Mouse (Mus musculus) left cerebral cortex, adult 11 months (tissue): ENCODE data around the gene Tmem270.
"Not testable (repeated sequence)": the region's sequence is repeated elsewhere in the genome, so short reads cannot be mapped to it uniquely, and the experiment has no call there.

Source experiments
- DNase-seq: peaks from one replicate; pipeline ENCODE4 v3.0.0; 2022; ENCODE audit warnings: low spot score

Tmem270 gene

DNA sequence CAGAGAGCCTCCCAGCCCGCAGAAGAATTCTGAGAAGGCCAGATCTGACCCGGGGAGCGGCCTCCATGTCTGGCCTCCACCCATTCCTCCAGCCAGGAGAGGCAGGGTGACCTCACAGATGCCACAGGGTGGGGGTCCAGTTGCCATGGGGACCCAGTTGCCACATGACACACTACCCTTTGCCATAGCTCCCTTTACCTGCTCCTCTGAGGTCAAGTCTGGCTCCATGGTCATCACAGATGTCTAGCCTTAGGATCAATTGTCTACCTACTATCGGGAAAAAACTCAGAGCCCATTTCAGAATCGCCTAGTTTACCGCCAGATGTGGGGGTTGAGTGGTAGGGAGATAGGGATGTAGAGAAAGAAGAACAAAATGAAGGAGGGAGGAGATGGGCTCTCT, at the start of gene Tmem270:
Gene Tmem270 (minus strand): TSS at position 101 of the 400 bp plus-strand sequence.
- DNase-seq: no peak

DNA sequence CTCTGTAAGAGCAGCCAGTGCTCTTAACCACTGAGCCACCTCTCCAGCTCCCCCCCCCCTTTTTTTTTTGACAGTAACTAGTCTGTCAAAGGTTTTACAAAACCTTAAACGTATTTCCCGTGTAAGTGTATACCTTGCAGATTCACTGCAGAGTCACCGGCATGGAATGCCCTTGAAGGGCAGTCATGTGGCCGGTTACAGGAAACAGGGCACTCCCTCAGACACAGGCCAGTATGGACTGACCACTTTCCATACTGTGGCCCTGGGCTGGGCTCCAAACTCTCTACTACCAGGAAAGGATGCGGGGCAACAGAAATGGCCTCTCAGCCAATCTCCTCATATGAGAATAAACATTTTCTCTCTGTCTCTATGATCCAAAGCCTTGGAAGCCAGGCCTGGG, 49.0 kb upstream of the Tmem270 start:
- no peak for DNase-seq

DNA sequence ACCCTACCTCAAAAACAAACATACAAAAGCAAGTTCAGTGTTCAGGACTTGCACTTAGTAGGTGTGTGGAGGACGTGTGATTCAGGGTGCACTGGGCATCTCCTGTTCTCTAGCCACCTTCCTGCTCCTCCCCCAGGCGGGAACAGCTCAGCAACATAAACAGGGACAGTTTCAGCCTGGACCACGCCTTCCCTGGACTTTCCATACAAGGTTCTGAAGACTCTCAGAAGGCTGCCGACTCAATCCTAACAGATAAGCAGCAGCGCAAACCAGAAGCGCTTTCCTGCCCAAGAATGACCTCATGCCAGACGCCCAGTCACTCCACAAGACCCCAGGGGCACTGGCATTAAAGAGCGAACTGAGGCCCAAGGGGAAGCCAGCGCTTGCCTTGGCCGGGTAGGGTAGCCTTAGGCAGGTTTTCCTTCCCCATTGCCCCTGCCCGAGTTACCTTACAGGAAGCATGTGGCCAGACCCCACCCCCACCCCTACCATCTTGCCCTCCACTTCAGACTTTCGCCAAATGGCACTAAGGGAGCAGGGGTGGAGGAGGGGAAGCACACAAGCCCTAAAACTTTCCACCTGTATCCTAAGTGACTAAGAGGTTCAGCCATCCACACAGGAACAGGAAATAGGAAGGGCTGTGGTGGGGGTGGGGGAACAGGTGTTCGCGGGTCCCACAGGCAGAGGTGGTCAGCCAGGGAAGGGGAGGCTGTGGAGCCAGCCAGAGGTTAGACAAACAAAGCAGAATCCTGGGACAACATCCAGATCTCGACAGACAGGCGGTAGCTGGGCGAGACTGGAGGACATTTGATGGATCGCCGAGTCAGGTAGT, 44.7 kb upstream of the Tmem270 start:
- DNase-seq: no peak

DNA sequence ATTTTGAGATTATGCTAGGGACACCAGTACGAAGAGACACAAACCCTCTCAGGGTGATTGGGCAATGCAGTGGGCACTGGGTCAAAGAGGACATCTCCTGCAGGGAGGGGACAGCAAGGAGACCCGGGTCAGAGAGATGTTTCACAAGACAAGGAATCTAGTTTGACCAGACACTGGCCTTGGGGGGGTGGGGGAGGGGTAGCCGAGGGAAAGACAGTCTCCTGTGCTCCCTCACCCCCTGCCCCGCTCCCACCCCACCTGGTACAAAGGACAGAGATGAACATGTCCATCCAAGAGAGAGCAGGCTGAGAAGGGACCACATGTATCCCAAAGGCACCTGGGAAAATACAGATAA, 41.5 kb upstream of the Tmem270 start:
- no peak for DNase-seq

DNA sequence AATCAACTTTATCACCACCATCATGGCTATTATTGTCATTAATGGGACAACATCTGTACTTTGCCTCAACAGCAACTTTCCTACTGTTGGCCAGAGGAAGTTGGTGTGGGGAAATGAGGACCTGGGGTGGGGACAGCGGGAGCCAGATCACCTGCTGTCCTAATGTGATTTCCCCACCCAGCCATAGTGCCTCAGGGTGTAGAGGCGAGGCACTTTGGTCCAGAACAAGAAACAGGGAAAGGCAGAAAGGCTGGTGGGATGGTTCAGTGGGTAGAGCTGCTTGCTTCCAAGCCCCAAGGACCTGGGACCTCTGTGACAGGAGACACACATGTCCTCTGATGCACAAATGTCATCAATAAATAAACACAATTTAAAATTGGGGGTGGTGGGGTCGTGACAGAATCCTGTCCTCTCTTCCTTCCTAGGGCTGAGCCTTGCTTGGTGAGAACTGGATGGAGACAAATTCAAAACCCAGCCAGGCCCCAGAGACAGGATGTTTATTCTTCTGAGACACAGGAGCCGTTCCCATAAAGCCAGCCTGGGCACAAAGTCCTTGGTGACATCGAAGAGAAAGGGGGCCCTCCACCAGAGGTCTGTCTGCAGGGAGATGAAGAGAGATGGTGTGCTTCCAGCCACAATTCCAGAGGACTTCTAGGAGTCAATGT, 41.0 kb upstream of the Tmem270 start:
- no peak for DNase-seq

DNA sequence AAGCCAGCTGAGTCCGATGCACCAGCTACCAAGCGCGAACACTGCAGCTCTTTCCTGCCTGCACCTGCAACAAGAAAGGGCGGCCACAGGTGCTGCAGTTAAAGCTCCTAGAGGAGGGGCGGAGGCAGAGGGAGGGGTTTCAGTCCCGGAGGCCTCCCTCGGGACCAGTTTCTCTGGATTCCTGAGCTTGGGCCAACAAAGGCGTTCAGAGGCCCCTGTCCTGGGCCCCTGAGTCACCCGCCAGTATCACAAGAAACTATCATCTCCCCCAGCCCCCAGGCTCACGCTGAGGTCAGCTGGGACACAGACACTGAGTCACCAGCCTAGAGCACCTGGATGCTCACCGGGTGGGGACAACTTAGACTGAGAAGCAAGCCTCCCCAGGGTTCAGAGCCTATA, 40.3 kb upstream of the Tmem270 start, which contains the start of gene Cldn4:
Gene Cldn4 (minus strand): TSS at position 78 of the 399 bp plus-strand sequence.
- DNase-seq: no peak

DNA sequence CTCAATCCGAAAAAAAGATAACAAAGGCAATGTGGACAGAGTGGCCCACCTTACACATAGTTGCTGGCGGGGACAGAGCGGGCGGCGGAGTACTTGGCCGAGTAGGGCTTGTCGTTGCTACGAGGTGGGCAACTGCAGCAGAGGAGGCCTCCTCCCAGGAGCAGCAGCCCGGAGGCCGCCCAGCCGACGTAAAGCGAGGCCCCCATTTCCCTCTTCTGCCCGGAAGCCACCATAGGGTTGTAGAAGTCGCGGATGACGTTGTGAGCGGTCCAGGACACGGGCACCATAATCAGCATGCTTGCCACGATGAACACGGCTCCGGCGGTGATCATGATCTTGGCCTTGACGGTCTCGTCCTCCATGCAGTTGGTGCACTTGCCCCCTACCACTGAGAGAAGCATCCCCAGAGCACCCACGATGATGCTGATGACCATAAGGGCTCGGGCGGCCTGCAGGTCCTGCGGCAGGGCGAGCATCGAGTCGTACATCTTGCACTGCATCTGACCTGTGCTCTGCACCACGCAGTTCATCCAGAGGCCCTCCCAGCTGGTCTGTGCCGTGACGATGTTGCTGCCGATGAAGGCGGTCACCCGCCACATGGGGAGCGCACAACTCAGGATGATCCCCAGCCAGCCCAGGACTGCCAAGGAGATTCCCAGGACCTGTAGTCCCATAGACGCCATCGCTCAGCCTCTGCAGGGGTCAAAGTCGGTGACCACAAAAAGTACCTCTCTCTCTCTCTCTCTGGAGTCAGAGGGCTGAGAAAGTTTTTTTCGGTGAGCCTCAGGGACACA, 39.7 kb upstream of the Tmem270 start:
- DNase-seq: no peak

DNA sequence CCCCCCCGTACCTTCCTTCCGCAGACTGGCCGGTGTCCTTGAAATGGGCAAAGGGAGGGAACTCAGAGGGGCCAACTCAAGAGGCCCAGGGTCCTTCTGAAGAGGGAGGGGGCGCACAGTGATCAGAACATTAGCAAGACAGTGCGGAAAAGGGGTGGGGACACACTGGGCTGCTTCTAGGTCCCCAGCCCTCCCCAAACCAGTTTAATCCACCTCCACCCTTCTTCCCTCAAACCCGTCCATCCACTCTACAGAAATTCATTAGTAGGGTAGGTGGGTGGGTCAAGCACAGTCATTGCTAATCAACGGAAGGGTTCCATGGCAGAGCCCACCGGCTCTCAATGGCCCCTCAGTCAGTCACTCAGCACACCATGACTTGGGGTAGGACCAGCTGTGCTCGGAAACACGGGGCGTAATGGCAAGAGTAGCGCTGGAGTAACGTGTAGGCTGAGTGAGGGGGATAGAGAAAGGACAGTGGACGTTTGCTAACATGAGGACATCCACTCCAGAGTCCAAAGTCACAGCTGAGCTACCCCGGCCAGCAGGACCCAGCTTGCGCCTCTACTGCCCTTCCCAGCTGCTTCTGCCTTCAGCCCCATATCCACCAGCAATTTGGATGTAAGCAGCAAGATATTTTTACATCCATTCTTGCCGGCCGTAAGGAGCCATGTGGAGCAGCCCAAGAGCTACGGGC, 38.9 kb upstream of the Tmem270 start:
- no peak for DNase-seq

DNA sequence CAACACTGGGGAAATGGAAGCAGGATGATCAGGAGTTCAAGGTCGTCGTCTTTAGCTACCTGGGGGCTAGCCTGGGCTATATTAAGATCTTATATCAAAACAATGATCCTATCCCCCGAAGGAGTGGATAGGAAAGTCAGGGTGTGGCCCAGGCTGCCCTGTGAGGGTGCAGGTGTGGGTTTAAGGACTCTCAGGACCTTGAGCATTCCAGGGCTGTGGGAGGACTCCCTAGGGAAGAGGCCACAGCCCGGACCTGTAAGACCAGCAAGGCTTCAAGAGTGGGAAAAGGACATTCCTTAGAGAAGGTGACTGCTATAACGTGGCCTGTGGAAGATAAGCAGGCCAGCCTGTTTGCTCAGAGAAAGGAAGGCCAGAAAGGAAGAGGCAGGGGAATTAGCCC, 37.6 kb upstream of the Tmem270 start:
- no peak for DNase-seq

DNA sequence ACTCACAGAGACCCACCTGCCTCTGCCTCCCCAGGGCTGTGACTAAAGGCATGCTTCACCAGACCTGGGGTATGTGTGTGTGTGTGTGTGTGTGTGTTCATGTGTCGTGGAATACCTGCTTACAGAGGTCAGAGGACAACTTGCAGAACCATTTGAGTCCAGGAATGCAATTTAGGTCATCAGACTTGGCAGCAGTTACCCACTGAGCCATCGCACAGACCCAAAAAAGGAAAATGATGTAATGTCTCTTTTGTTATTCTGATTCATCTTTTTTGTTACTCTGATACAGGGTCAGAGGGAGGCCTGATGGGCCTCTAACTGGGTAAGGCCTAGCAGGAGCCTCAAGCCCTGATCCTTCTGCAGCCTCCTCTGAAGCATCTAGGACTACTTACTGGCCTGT, 36.2 kb upstream of the Tmem270 start:
- no peak for DNase-seq

DNA sequence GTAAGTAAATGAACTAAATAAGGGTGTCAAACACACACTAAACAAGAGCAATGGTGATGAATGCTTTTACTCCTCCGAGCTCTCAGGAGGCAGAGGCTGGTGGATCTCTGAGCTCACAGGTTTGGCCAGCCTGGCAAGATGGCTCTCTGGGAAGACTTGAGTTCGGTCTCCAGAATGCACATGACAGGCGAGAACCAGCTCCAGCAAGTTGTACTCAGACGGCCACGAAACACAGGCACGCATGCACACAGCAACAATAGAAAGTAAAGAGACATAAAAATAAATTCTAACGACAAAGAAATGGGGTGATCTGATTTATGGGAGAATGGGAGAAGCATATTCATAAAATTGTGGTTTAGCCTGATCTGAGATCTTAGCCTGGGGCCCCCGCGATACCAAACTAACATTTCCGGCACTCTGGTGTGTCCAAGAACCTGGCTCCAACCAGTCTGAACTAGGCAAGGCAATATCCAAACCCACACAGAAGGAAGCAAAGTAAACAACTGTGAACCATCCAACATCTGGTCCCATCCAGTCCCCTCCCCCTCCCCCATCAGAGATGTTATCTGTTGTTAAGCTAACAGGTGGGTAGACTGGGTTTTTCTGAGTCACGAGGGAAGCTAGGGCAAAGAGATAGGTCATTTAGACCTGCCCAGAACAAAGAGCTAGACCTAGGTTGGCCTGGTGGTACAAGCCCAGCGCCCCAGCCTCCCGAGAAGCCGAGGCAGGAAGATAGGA, 35.1 kb upstream of the Tmem270 start:
- no peak for DNase-seq

DNA sequence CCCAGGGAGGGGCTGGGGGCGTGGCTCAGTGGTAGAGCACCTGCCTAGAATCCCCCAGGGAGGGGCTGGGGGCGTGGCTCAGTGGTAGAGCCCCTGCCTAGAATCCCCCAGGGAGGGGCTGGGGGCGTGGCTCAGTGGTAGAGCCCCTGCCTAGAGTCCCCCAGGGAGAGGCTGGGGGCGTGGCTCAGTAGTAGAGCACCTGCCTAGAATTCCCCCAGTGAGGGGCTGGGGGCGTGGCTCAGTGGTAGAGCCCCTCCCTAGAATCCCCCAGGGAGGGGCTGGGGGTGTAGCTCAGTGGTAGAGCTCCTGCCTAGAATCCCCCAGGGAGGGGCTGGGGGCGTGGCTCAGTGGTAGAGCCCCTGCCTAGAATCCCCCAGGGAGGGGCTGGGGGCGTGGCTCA, 33.0 kb upstream of the Tmem270 start:
- not testable (repeated sequence) for DNase-seq

DNA sequence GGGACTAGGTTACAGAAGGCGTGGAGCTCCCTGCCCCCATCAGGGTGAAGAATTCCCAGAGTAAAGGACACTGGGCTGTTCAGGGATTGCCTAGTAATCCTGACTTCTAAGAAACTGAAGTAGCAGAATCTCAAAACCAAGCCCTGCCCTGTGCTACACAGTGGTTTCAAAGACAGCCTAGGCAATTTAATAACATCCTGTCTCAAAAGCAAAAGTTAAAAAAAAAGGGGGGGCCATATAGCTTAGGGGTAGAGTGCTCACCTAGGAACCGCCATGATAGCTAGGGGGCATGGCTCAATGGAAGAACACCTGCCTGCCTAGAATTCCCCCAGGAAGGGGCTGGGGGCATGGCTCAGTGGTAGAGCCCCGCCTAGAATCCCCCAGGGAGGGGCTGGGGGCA, 32.5 kb upstream of the Tmem270 start:
- no peak for DNase-seq

DNA sequence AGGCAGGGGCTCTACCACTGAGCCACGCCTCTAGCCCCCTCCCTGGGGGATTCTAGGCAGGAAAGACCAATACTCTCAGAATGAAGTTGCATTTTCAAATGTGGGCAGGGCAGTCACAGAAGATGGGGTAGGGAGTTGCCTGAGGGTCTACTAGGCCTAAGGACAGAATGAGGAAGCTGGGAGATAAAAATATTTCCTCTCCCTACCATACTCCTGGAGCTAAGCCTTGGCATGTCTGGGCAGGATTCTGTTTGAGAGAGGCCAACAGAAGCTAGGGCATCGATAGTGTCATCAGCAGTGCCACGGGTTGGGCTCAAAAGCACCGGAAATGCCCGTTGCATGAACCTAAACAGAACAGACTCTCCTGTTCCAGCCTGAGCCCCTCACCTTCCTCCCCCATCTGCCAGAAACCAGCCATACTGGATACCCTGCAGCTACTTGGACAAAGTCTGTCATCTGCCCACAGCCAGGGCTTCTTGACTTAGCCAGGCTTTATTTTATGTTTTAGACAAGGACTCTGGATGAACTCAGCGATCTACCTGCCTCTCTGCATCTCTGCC, 30.2 kb upstream of the Tmem270 start:
- DNase-seq: no peak

DNA sequence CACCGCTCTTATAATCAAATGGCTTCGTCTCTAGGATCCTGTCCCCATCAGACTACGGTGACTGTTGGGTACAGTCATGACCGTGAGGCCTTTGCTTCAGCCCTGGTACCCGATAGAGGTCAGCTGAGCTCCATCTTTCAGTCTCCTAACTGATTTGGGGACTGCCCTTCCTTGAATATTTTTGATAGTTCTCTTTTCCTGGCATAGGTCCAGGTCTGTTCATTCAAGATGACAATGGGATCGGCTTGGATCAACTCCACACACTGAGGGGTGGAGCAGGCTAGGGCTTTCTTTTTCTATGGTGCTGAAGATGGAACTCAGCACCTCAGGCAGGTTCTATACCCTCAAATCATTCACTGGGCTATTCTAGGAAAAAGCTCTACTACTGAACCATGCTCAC, 29.5 kb upstream of the Tmem270 start:
- DNase-seq: no peak

DNA sequence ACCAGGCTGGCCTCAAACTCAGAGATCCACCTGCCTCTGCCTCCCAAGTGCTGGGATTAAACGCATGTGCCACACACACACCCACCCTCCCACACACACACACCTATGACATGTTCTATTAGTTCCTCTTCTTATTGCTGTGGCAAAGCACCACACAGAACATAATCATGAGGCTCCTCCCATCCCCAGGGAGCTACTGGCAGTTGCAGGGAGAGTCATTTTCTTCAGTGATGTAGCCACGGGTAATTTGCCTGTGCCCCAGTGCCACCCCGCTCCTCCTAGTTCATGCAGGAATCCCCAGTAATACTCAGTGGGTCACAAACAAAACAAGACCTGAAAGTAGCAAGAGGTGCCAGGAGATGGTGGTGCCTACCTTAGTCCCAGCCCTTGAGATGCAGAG, 28.1 kb upstream of the Tmem270 start:
- DNase-seq: no peak

DNA sequence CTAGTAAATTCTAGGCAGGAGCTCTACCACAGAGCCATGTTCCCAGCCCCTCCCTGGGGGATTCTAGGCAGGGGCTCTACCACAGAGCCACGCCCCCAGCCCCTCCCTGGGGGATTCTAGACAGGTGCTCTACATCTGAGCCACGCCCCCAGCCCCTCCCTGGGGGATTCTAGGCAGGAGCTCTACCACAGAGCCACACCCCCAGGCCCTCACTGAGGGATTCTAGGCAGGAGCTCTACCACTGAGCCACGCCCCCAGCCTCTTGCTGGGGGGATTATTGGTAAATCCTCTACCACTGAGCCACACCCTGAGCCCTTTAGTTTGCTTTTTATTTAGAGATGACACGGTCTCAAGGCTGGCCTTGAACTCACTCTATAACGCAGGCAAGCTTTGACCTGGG, 27.2 kb upstream of the Tmem270 start:
- DNase-seq: not testable (repeated sequence)

DNA sequence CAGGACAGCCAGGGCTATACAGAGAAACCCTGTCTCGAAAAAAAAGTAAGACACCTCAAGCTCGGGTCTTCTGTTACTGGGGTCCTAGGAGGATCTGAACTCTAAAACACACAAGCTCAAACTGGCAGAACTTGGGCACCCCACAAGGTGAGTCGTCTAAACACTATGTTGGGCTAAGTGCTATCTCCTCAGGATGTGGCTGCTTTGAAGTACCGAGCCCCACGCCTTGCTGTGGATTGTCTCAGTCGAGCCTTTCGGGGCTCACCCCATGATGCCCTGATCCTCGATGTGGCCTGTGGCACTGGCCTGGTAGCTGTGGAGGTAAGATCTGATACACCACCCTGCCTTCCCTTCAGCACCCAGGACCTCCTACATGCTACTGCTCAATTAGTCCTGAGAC, 26.7 kb upstream of the Tmem270 start:
- no peak for DNase-seq

DNA sequence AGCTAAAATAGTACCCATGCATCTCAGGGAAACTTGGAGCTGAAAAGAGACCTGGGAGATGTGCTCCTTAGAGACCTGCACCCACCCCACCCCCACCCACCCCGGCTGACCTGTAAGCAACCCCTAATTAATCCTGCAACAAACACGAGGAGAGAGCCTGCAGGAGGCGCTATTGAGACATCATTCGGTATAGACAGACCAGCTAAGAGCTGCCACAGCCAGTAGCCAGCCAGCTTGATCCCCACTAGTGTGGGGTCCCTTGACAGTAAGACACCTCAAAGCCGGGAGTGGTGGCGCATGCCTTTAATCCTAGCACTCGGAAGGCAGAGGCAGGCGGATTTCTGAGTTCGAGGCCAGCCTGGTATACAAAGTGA, 26.4 kb upstream of the Tmem270 start:
- peak; percentile 16 for DNase-seq

DNA sequence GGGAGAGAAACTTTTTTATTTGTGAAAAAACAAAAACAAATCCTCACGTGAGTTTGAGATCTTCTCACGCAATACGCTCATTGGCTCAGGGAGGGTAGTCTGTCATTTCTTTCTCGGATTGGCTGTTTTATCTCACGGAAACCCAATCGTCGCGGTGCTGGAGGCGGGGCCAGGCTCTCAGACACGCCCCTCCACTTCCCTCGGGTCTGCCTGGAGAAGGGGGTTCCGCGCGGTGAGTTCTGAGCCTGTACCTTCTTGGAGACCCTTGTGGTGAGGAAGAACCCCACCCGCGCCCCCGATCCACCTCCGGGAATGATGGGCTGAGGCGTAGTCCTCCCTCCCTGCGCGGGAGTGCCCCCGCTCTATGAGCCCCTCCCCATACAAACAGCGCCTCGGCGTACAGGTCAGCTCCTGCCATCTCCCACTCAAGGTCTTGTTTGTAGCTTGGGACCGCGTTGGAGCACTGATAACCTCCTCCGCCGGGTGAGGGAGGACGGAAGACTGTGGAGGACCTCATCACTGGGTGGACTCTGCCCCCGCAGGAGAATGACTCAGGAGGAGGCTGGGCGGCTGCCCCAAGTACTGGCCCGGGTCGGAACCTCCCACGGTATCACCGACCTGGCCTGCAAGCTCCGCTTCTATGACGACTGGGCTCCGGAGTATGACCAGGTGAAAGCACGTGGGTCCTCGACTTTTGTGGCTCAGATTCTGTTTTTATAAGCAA, 25.8 kb upstream of the Tmem270 start, which contains the start of gene Mettl27:
Gene Mettl27 (plus strand): TSS at position 190 of the 724 bp plus-strand sequence.
- peak; percentile 71 for DNase-seq
